Mouse (Mus musculus): ENCODE measurements around the gene Tmod3.
"Not testable (repeated sequence)": the region's sequence is repeated elsewhere in the genome, so short reads cannot be mapped to it uniquely, and the experiment has no call there.

Gene Tmod3

GRCm38 (mm10) chr9:75546885-75547553 lies 12.4 kb downstream of the Tmod3 start:
- H3K4me3 ChIP-seq (replicated peaks; ENCODE audit: low read length), result no peak overlapping the region
- TF ChIP-seq NANOG (IDR thresholded peaks at IDR 0.05; ENCODE audit: borderline replicate concordance, low read length) (no peak), POU5F1 (IDR thresholded peaks at IDR 0.05; ENCODE audit: borderline replicate concordance, low read length) (no peak), CTCF (conservative IDR thresholded peaks at IDR 0.05; ENCODE audit: low read length) (no peak)
- H3K4me1 ChIP-seq (replicated peaks; ENCODE audit: low read depth, low read length), result peaks cover 25% of the 10 kb centered on the region
- H3K9me3 ChIP-seq (ENCODE audit: low read length), result no peaks in the 10 kb centered on the region
- H3K27me3 ChIP-seq (ENCODE audit: insufficient read depth, low read length), result no peaks in the 10 kb centered on the region
- H3K36me3 ChIP-seq (ENCODE audit: insufficient read depth, low read length), result no peaks in the 10 kb centered on the region

- Histone ChIP-seq H3K9me3 (ENCODE audit: low read length) (no peaks in the 10 kb centered on the region), H3K36me3 (ENCODE audit: insufficient read depth, low read length) (no peaks in the 10 kb centered on the region), H3K27me3 (ENCODE audit: insufficient read depth, low read length) (no peaks in the 10 kb centered on the region), H3K4me3 (replicated peaks; ENCODE audit: low read length) (no peak overlapping the region), H3K4me1 (replicated peaks; ENCODE audit: low read depth, low read length) (peaks cover 26% of the 10 kb centered on the region)
- TF ChIP-seq POU5F1 (IDR thresholded peaks at IDR 0.05; ENCODE audit: borderline replicate concordance, low read length) (no peak), NANOG (IDR thresholded peaks at IDR 0.05; ENCODE audit: borderline replicate concordance, low read length) (no peak), CTCF (conservative IDR thresholded peaks at IDR 0.05; ENCODE audit: low read length) (no peak)
Observed at GRCm38 (mm10) chr9:75545514-75545913, 13.9 kb downstream of the Tmod3 start.

GRCm38 (mm10) chr9:75541497-75541896 lies 18.0 kb downstream of the Tmod3 start:
- TF ChIP-seq NANOG (IDR thresholded peaks at IDR 0.05; ENCODE audit: borderline replicate concordance, low read length) (no peak), CTCF (conservative IDR thresholded peaks at IDR 0.05; ENCODE audit: low read length) (no peak), POU5F1 (IDR thresholded peaks at IDR 0.05; ENCODE audit: borderline replicate concordance, low read length) (no peak)
- Histone ChIP-seq H3K4me1 (replicated peaks; ENCODE audit: low read depth, low read length) (peaks cover 14% of the 10 kb centered on the region), H3K27me3 (ENCODE audit: insufficient read depth, low read length) (no peaks in the 10 kb centered on the region)

GRCm38 (mm10) chr9:75536422-75536821 lies 23.0 kb downstream of the Tmod3 start:
- H3K4me3 ChIP-seq (replicated peaks; ENCODE audit: low read length), result no peak overlapping the region
- H3K9me3 ChIP-seq (ENCODE audit: low read length), result peaks cover 8% of the 10 kb centered on the region; the same call in 1 of the 2 replicates
- H3K27me3 ChIP-seq (ENCODE audit: insufficient read depth, low read length), result no peaks in the 10 kb centered on the region
- TF ChIP-seq NANOG (IDR thresholded peaks at IDR 0.05; ENCODE audit: borderline replicate concordance, low read length), result no peak
- peaks cover 5% of the 10 kb centered on the region for H3K4me1 ChIP-seq (replicated peaks; ENCODE audit: low read depth, low read length)
- peaks cover 7% of the 10 kb centered on the region for H3K36me3 ChIP-seq (ENCODE audit: insufficient read depth, low read length)

More at GRCm38 (mm10) chr9:75541497-75541896, 18.0 kb downstream of the Tmod3 start:
- Histone ChIP-seq H3K9me3 (ENCODE audit: low read length) (no peaks in the 10 kb centered on the region), H3K4me3 (replicated peaks; ENCODE audit: low read length) (no peak overlapping the region), H3K36me3 (ENCODE audit: insufficient read depth, low read length) (no peaks in the 10 kb centered on the region)

DNA sequence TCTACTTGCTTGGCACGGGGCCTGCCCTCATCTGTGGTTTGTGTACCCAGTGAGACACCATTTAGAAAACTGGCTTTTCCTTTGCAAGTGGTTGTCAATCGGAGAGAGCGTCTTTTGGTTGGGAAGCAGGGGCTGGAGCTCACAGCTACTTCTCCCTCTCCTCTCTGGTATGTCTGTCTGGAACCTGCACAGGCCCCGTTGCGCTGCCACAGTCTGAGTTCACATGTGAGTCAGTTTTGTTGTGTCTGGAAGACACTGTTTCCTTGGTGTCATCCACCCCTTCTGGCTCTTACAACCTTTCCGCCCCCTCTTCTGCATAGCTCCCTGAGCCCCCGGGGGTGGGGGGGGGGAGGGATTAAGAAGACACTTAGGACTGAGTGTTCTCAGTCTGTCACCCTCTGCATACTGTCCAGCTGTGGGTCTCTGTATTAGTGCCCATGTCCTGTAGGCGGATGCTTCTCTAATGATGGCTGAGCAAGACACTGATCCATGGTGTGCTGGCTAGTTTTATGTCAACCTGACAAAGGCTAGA lies 25.0 kb downstream of the Tmod3 start:
- Histone ChIP-seq H3K9me3 (ENCODE audit: low read length) (peaks cover 8% of the 10 kb centered on the region; the same call in 1 of the 2 replicates), H3K36me3 (ENCODE audit: insufficient read depth, low read length) (peaks cover 13% of the 10 kb centered on the region), H3K4me1 (replicated peaks; ENCODE audit: low read depth, low read length) (no peaks in the 10 kb centered on the region), H3K4me3 (replicated peaks; ENCODE audit: low read length) (no peak overlapping the region), H3K27me3 (ENCODE audit: insufficient read depth, low read length) (no peaks in the 10 kb centered on the region)
- TF ChIP-seq NANOG (IDR thresholded peaks at IDR 0.05; ENCODE audit: borderline replicate concordance, low read length), result no peak
- no peak for TF ChIP-seq POU5F1 (IDR thresholded peaks at IDR 0.05; ENCODE audit: borderline replicate concordance, low read length)
- TF ChIP-seq CTCF (conservative IDR thresholded peaks at IDR 0.05; ENCODE audit: low read length), result no peak

- peaks cover 16% of the 10 kb centered on the region for H3K36me3 ChIP-seq (ENCODE audit: insufficient read depth, low read length)
- not testable (repeated sequence) for H3K4me3 ChIP-seq (replicated peaks; ENCODE audit: low read length); H3K9me3 ChIP-seq (ENCODE audit: low read length); H3K4me1 ChIP-seq (replicated peaks; ENCODE audit: low read depth, low read length); H3K27me3 ChIP-seq (ENCODE audit: insufficient read depth, low read length)
Observed at GRCm38 (mm10) chr9:75532989-75533388, 26.5 kb downstream of the Tmod3 start.

- no peak for TF ChIP-seq NANOG (IDR thresholded peaks at IDR 0.05; ENCODE audit: borderline replicate concordance, low read length)
- no peak for TF ChIP-seq CTCF (conservative IDR thresholded peaks at IDR 0.05; ENCODE audit: low read length)
- no peak for TF ChIP-seq POU5F1 (IDR thresholded peaks at IDR 0.05; ENCODE audit: borderline replicate concordance, low read length)
- no peaks in the 10 kb centered on the region for H3K27me3 ChIP-seq (ENCODE audit: insufficient read depth, low read length)
- H3K9me3 ChIP-seq (ENCODE audit: low read length), result peaks cover 8% of the 10 kb centered on the region; the same call in 1 of the 2 replicates
- peaks cover 16% of the 10 kb centered on the region for H3K36me3 ChIP-seq (ENCODE audit: insufficient read depth, low read length)
- H3K4me3 ChIP-seq (replicated peaks; ENCODE audit: low read length), result no peak overlapping the region
- H3K4me1 ChIP-seq (replicated peaks; ENCODE audit: low read depth, low read length), result peaks cover 1% of the 10 kb centered on the region; the same call in 1 of the 2 replicates
Observed at GRCm38 (mm10) chr9:75532461-75532860, 27.0 kb downstream of the Tmod3 start.

- H3K27me3 ChIP-seq (ENCODE audit: insufficient read depth, low read length), result no peaks in the 10 kb centered on the region
- H3K4me3 ChIP-seq (replicated peaks; ENCODE audit: low read length), result no peak overlapping the region
- H3K4me1 ChIP-seq (replicated peaks; ENCODE audit: low read depth, low read length), result peaks cover 4% of the 10 kb centered on the region; the same call in 1 of the 2 replicates
- peaks cover 16% of the 10 kb centered on the region for H3K36me3 ChIP-seq (ENCODE audit: insufficient read depth, low read length)
- H3K9me3 ChIP-seq (ENCODE audit: low read length), result peaks cover 8% of the 10 kb centered on the region; the same call in 1 of the 2 replicates
- no peak for TF ChIP-seq NANOG (IDR thresholded peaks at IDR 0.05; ENCODE audit: borderline replicate concordance, low read length)
- TF ChIP-seq POU5F1 (IDR thresholded peaks at IDR 0.05; ENCODE audit: borderline replicate concordance, low read length), result no peak
- no peak for TF ChIP-seq CTCF (conservative IDR thresholded peaks at IDR 0.05; ENCODE audit: low read length)
Observed at GRCm38 (mm10) chr9:75529358-75529757, 30.1 kb downstream of the Tmod3 start.

DNA sequence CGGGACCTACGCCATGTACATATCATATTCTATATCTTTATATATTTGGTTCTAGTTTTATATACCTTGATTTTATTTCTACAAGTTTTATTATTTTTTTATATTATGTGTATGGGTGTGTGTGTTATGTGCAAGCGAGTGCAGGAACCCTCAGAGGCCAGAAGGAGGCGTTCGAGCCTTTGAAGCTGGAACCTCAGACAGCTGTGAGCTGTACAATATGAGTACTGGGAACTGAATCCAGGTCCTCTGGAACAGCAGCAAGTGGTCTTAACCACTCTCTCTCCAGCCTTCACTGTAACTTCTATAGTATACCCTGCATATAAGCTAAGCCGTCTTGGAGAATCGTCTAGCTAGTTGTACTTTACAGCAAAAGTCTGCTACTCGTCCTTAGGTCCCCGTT lies 31.4 kb downstream of the Tmod3 start:
- Histone ChIP-seq H3K4me3 (replicated peaks; ENCODE audit: low read length) (no peak overlapping the region), H3K36me3 (ENCODE audit: insufficient read depth, low read length) (peaks cover 16% of the 10 kb centered on the region), H3K9me3 (ENCODE audit: low read length) (0 out of 2 replicates have a peak, but pooled peaks cover 4% of the 10 kb centered on the region), H3K4me1 (replicated peaks; ENCODE audit: low read depth, low read length) (peaks cover 4% of the 10 kb centered on the region; the same call in 1 of the 2 replicates), H3K27me3 (ENCODE audit: insufficient read depth, low read length) (no peaks in the 10 kb centered on the region)
- TF ChIP-seq POU5F1 (IDR thresholded peaks at IDR 0.05; ENCODE audit: borderline replicate concordance, low read length), result no peak
- TF ChIP-seq CTCF (conservative IDR thresholded peaks at IDR 0.05; ENCODE audit: low read length), result peak; percentile 49
